Mouse (Mus musculus) MEL (cell line): ENCODE data around the gene Inpp5b.

ENCODE experiments used
- GATA1 ChIP-seq: IDR thresholded peaks from 2 replicates; pipeline ENCODE4 v1.6.1; 2011; ENCODE audit warnings: low read depth, low read length, improper control_type of control experiment
- POLR2A ChIP-seq, 2 experiments: IDR thresholded peaks; 2 replicates each; pipeline ENCODE4 v1.6.1; 2011 to 2012; ENCODE audit warnings: low read length in 2 of 2, mild to moderate bottlenecking in 2 of 2, control low read depth in 1 of 2, improper control_type of control experiment in 1 of 2, low read depth in 1 of 2, moderate library complexity in 1 of 2; ENCODE audit not compliant: control insufficient read depth in 1 of 2, insufficient read depth in 1 of 2, poor library complexity in 1 of 2

GRCm38 (mm10) chr4:124701916-124702315 is 39.7 kb upstream of the Inpp5b start:
- no peak for TF ChIP-seq POLR2A (IDR thresholded peaks at IDR 0.05; ENCODE audit: control insufficient read depth in 1 of 2, insufficient read depth in 1 of 2, low read depth in 1 of 2, low read length in 2 of 2, poor library complexity in 1 of 2)
- TF ChIP-seq GATA1: no peak
